20 mouse cellular contexts compared by ENCODE assay signal in genomic region chr7:92959758-92960157, GRCm38 (mm10).
DNase-seq lines count a peak whose midpoint lies in the region; ATAC-seq and TF ChIP-seq lines count a peak whose summit lies in the region.
"Had no signal": no experiment of that assay in that cellular context is flagged by ENCODE, and none has a peak within 500 bp of the region (broad histone marks: within the 10 kb centered on the region; RNA-seq: fewer than 3 reads in every experiment).

No protein-coding gene starts in this region.

- H3K9ac ChIP-seq in kidney, postnatal 0 days (ENCODE audit: low read depth, low read length) = no peak overlapping the region
- no peak overlapping the region for H3K9ac ChIP-seq in kidney, embryonic 15.5 days
- no peak overlapping the region for H3K9ac ChIP-seq in lung, embryonic 16.5 days (ENCODE audit: low read length)
- H3K9ac ChIP-seq in midbrain, embryonic 11.5 days (ENCODE audit: low read length) = no peak overlapping the region
- H3K9ac ChIP-seq in midbrain, embryonic 16.5 days (ENCODE audit: low read depth, low read length) = no peak overlapping the region
- H3K9ac ChIP-seq: embryonic facial prominence, embryonic 12.5 days; forebrain, embryonic 15.5 days; hindbrain, embryonic 14.5 days had no signal

- DNase-seq in heart, adult 8-10 months (ENCODE audit: low spot score) = peak; percentile 55
- no peak for DNase-seq in heart, postnatal 4 days
- DNase-seq in kidney, postnatal 0 days (ENCODE audit: low spot score) = peak; percentile 36
- DNase-seq in lung, postnatal 4 days = no peak
- DNase-seq in midbrain, embryonic 11.5 days (ENCODE audit: low spot score, missing footprints) = peak; percentile 53
- DNase-seq: adrenal gland, postnatal 14 days; cerebellum, adult 11-12 months; cerebellum, adult 9-10 months; cerebellum, postnatal 25 days; gastrocnemius, postnatal 10 days had no signal

- no peaks in the 10 kb centered on the region for H3K9me3 ChIP-seq in kidney, postnatal 0 days (replicated peaks; ENCODE audit: low read length)
- H3K9me3 ChIP-seq in kidney, embryonic 15.5 days (replicated peaks) = no peaks in the 10 kb centered on the region
- H3K9me3 ChIP-seq in lung, embryonic 16.5 days (ENCODE audit: control insufficient read depth, low read length) = no peaks in the 10 kb centered on the region
- H3K9me3 ChIP-seq in midbrain, embryonic 11.5 days (ENCODE audit: control insufficient read depth, low read length) = no peaks in the 10 kb centered on the region
- H3K9me3 ChIP-seq in midbrain, embryonic 16.5 days (replicated peaks; ENCODE audit: control insufficient read depth, low read length, poor library complexity, severe bottlenecking) = no peaks in the 10 kb centered on the region
- H3K9me3 ChIP-seq: embryonic facial prominence, embryonic 12.5 days; forebrain, embryonic 15.5 days; hindbrain, embryonic 10.5 days had no signal

- no peaks in the 10 kb centered on the region for H3K36me3 ChIP-seq in kidney, postnatal 0 days (ENCODE audit: insufficient read depth, low read length)
- H3K36me3 ChIP-seq in kidney, embryonic 15.5 days = no peaks in the 10 kb centered on the region
- no peaks in the 10 kb centered on the region for H3K36me3 ChIP-seq in lung, embryonic 16.5 days (ENCODE audit: control insufficient read depth, insufficient read depth, low read length)
- H3K36me3 ChIP-seq in midbrain, embryonic 11.5 days (ENCODE audit: control insufficient read depth, insufficient read depth, low read length) = no peaks in the 10 kb centered on the region
- no peaks in the 10 kb centered on the region for H3K36me3 ChIP-seq in midbrain, embryonic 16.5 days (ENCODE audit: control insufficient read depth, insufficient read depth, low read length)
- H3K36me3 ChIP-seq: embryonic facial prominence, embryonic 12.5 days; forebrain, embryonic 15.5 days; hindbrain, embryonic 10.5 days had no signal

- H3K27ac ChIP-seq in kidney, postnatal 0 days = no peak overlapping the region
- H3K27ac ChIP-seq in kidney, embryonic 15.5 days = no peak overlapping the region
- no peak overlapping the region for H3K27ac ChIP-seq in lung, embryonic 16.5 days (ENCODE audit: low read length)
- H3K27ac ChIP-seq in midbrain, embryonic 11.5 days (ENCODE audit: low read depth, low read length) = no peak overlapping the region
- no peak overlapping the region for H3K27ac ChIP-seq in midbrain, embryonic 16.5 days (ENCODE audit: low read length)
- H3K27ac ChIP-seq: embryonic facial prominence, embryonic 12.5 days; forebrain, embryonic 15.5 days; heart, adult 2 months; hindbrain, embryonic 10.5 days; hindbrain, embryonic 14.5 days had no signal

- TF ChIP-seq CTCF in kidney, postnatal 0 days (IDR thresholded peaks at IDR 0.05; ENCODE audit: low read depth) = no peak

- H3K27me3 ChIP-seq in kidney, postnatal 0 days (ENCODE audit: insufficient read depth, low read length) = no peaks in the 10 kb centered on the region
- H3K27me3 ChIP-seq in kidney, embryonic 15.5 days = no peaks in the 10 kb centered on the region
- no peaks in the 10 kb centered on the region for H3K27me3 ChIP-seq in lung, embryonic 16.5 days (ENCODE audit: control insufficient read depth, insufficient read depth, low read depth, low read length)
- H3K27me3 ChIP-seq in midbrain, embryonic 11.5 days (ENCODE audit: control insufficient read depth, insufficient read depth, low read length) = no peaks in the 10 kb centered on the region
- H3K27me3 ChIP-seq in midbrain, embryonic 16.5 days (ENCODE audit: control insufficient read depth, insufficient read depth, low read depth, low read length) = no peaks in the 10 kb centered on the region
- H3K27me3 ChIP-seq: embryonic facial prominence, embryonic 12.5 days; forebrain, embryonic 15.5 days had no signal

- no peak for ATAC-seq in kidney, postnatal 0 days (replicated peaks; ENCODE audit: low FRiP score, low read depth)
- ATAC-seq in kidney, embryonic 15.5 days (replicated peaks; ENCODE audit: low FRiP score) = no peak
- ATAC-seq in lung, embryonic 16.5 days (ENCODE audit: low read depth) = peak; percentile 45; the same call in 1 of the 2 replicates
- ATAC-seq in midbrain, embryonic 11.5 days (ENCODE audit: low FRiP score) = no peak
- no peak for ATAC-seq in midbrain, embryonic 16.5 days
- ATAC-seq: activated CD4-positive, CD25-positive, alpha-beta regulatory T cell, adult 4 months; forebrain, embryonic 15.5 days; Patski had no signal

- no peak overlapping the region for H3K4me3 ChIP-seq in kidney, postnatal 0 days (replicated peaks; ENCODE audit: low read depth, low read length)
- H3K4me3 ChIP-seq in kidney, embryonic 15.5 days (replicated peaks) = no peak overlapping the region
- H3K4me3 ChIP-seq in lung, embryonic 16.5 days (ENCODE audit: low read length) = no peak overlapping the region
- no peak overlapping the region for H3K4me3 ChIP-seq in midbrain, embryonic 11.5 days (ENCODE audit: low read depth, low read length)
- no peak overlapping the region for H3K4me3 ChIP-seq in midbrain, embryonic 16.5 days (ENCODE audit: low read depth, low read length)
- H3K4me3 ChIP-seq: embryonic facial prominence, embryonic 12.5 days; forebrain, embryonic 15.5 days; heart, adult 2 months; hindbrain, embryonic 10.5 days had no signal

- no peak overlapping the region for H3K4me2 ChIP-seq in kidney, postnatal 0 days (ENCODE audit: low read length)
- H3K4me2 ChIP-seq in kidney, embryonic 15.5 days = no peak overlapping the region
- no peak overlapping the region for H3K4me2 ChIP-seq in lung, embryonic 16.5 days (ENCODE audit: low read depth, low read length)
- H3K4me2 ChIP-seq in midbrain, embryonic 11.5 days = no peak overlapping the region
- H3K4me2 ChIP-seq in midbrain, embryonic 16.5 days (ENCODE audit: low read length) = no peak overlapping the region
- H3K4me2 ChIP-seq: embryonic facial prominence, embryonic 12.5 days; forebrain, embryonic 15.5 days; hindbrain, embryonic 14.5 days had no signal

- 50% methylated on average over 3 of the region's 3 CpGs for WGBS in kidney, postnatal 0 days
- 44% methylated on average over 3 of the region's 3 CpGs for WGBS in kidney, embryonic 15.5 days
- 44% methylated on average over 3 of the region's 3 CpGs for WGBS in lung, embryonic 16.5 days
- WGBS in midbrain, embryonic 11.5 days = 82% methylated on average over 3 of the region's 3 CpGs
- 80% methylated on average over 3 of the region's 3 CpGs for WGBS in midbrain, embryonic 16.5 days

- no peaks in the 10 kb centered on the region for H3K4me1 ChIP-seq in kidney, postnatal 0 days (replicated peaks; ENCODE audit: insufficient read depth, low read length)
- no peaks in the 10 kb centered on the region for H3K4me1 ChIP-seq in kidney, embryonic 15.5 days
- H3K4me1 ChIP-seq in lung, embryonic 16.5 days (replicated peaks; ENCODE audit: control insufficient read depth, insufficient read depth, low read length) = no peaks in the 10 kb centered on the region
- no peaks in the 10 kb centered on the region for H3K4me1 ChIP-seq in midbrain, embryonic 11.5 days (ENCODE audit: control insufficient read depth, insufficient read depth, low read length)
- H3K4me1 ChIP-seq in midbrain, embryonic 16.5 days (ENCODE audit: control insufficient read depth, insufficient read depth, low read length) = no peaks in the 10 kb centered on the region
- H3K4me1 ChIP-seq: embryonic facial prominence, embryonic 12.5 days; forebrain, embryonic 15.5 days; hindbrain, embryonic 10.5 days had no signal

Comparison
In these comparisons a context has a peak if more than half of its experiments do, and no peak if none do; other contexts are left out.
1. DNase-seq: peak in heart, adult 8-10 months (single experiment), kidney, postnatal 0 days (single experiment) and midbrain, embryonic 11.5 days (single experiment); none in heart, postnatal 4 days (single experiment) and lung, postnatal 4 days (0 of 2).